Mouse (Mus musculus) forebrain, postnatal 0 days (tissue): ENCODE results near the gene Kif20b. TPM values are rescaled to one million over a fixed set of nuclear protein-coding genes. Genes with fewer than 3 reads are reported as not detected.
A peak's percentile ranks its signal among the peaks of the same experiment; 100 is the strongest.

Source experiments
- ATAC-seq: fragments of 200-750 bp; cut with Nextera tagmentation; 2 replicates; pipeline ENCODE4 v1.8.0; 2017; ENCODE audit warnings: mild to moderate bottlenecking, moderate library complexity
- DNase-seq: peaks from one replicate; pipeline ENCODE4 v3.0.0-alpha.2; 2015
- H3K27ac ChIP-seq: fragments of 300-500 bp; sonication (generic); 2 replicates; pipeline ENCODE4 v1.5.1; 2014; ENCODE audit warnings: low read depth, mild to moderate bottlenecking, antibody characterized with exemption, low read length, moderate library complexity, mixed read lengths
- H3K27me3 ChIP-seq: fragments of 300-500 bp; sonication (generic); 2 replicates; pipeline ENCODE4 v1.6.1; 2014; ENCODE audit warnings: mild to moderate bottlenecking, low read length, mixed read lengths; ENCODE audit not compliant: insufficient read depth
- H3K36me3 ChIP-seq: fragments of 300-500 bp; sonication (generic); 2 replicates; pipeline ENCODE4 v1.6.1; 2014; ENCODE audit warnings: mild to moderate bottlenecking, moderate library complexity; ENCODE audit not compliant: insufficient read depth
- H3K4me1 ChIP-seq: fragments of 300-500 bp; sonication (generic); 2 replicates; pipeline ENCODE4 v1.6.1; 2014; ENCODE audit warnings: antibody characterized with exemption; ENCODE audit not compliant: insufficient read depth
- H3K4me2 ChIP-seq: fragments of 300-500 bp; sonication (generic); 2 replicates; pipeline ENCODE4 v1.6.1; 2014; ENCODE audit warnings: low read depth, mild to moderate bottlenecking, moderate library complexity
- H3K4me3 ChIP-seq: fragments of 300-500 bp; sonication (generic); 2 replicates; pipeline ENCODE4 v1.5.1; 2014; ENCODE audit warnings: low read depth, low read length, mixed read lengths
- H3K9ac ChIP-seq: fragments of 300-500 bp; sonication (generic); 2 replicates; pipeline ENCODE4 v1.6.1; 2014; ENCODE audit warnings: mild to moderate bottlenecking
- H3K9me3 ChIP-seq: fragments of 300-500 bp; sonication (generic); 2 replicates; pipeline ENCODE4 v1.6.1; 2016; ENCODE audit warnings: low read length
- CTCF ChIP-seq: sonication (generic); IDR thresholded peaks from 2 replicates; pipeline ENCODE4 v1.5.1; 2016; ENCODE audit warnings: antibody characterized with exemption, control low read depth, low read depth
- WGBS: fragments of 180-500 bp; shearing (Covaris S2); extraction: QIAGEN DNeasy Blood & Tissue Kit; methylation state at CpG from one replicate; pipeline ENCODE4 v1.1.7; 2014; 5-methylcytosine and 5-hydroxymethylcytosine counted together
- microRNA counts: library from miRNA; unstranded; fragments of <30 nt; microRNA quantifications from one replicate; lab custom pipeline; 2015
- microRNA-seq, 2 experiments: library from miRNA; unstranded; fragments of <30 nt; microRNA quantifications; one replicate each; pipeline ENCODE4; 2016
- polyA plus RNA-seq: library from polyadenylated mRNA; unstranded; fragments of >200 nt; fragmentation: Nextera tagmentation; extraction: Ambion mirVana; gene quantifications from 2 replicates; pipeline ENCODE4 v1.2.1, GENCODE M21; 2015
- total RNA-seq: library from RNA; depleted of rRNA; stranded (reverse); fragments of >200 nt; gene quantifications from 2 replicates; pipeline ENCODE4 v1.2.3, GENCODE M21; 2014; rRNA removed

Gene Kif20b
- total and polyA plus RNA-seq, 2 experiments from 2014 or later = 4.5 to 4.7 TPM

DNA sequence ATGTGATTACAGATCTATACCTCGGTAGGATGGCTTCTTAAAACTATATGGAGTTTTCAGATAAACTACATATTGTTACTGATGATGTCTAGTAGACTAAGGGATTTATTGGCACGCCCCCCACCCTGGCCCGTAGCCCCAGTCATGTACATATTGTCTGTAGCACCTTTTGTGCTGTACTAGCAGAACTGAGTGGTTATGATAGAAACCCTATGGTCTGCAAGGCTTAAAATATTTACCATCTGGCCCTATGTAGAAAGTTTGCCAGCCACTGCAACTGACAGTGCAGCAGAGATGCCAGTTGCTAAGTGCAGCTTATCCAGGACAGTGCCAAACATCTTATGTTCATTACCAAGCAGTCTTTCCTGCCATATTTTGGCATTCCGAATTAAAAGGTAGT, 68.3 kb downstream of the Kif20b start:
- 70% methylated on average over 4 of the region's 4 CpGs for WGBS
- H3K4me1 ChIP-seq = no peaks in the 10 kb centered on the region
- H3K9me3 ChIP-seq = no peaks in the 10 kb centered on the region
- no peak overlapping the region for H3K4me2 ChIP-seq
- no peak for TF ChIP-seq CTCF
- no peaks in the 10 kb centered on the region for H3K36me3 ChIP-seq
- H3K27me3 ChIP-seq = no peaks in the 10 kb centered on the region
- H3K9ac ChIP-seq = no peak overlapping the region
- DNase-seq (peak; percentile 4), ATAC-seq (peak; percentile 61)
- no peak overlapping the region for H3K4me3 ChIP-seq
- no peak overlapping the region for H3K27ac ChIP-seq

- H3K4me1 ChIP-seq = no peaks in the 10 kb centered on the region
- ATAC-seq (peak; percentile 77), DNase-seq (peak; percentile 76)
- TF ChIP-seq CTCF = peak; percentile 96
- H3K27me3 ChIP-seq = no peaks in the 10 kb centered on the region
- no peak overlapping the region for H3K4me3 ChIP-seq
- H3K36me3 ChIP-seq = no peaks in the 10 kb centered on the region
- no peak overlapping the region for H3K27ac ChIP-seq
- no peak overlapping the region for H3K4me2 ChIP-seq
- H3K9me3 ChIP-seq = no peaks in the 10 kb centered on the region
- no peak overlapping the region for H3K9ac ChIP-seq
- 7% methylated on average over 1 of the region's 1 CpGs for WGBS
These were observed 70.9 kb downstream of the Kif20b start for GRCm38 (mm10) chr19:34992969-34993527.

DNA sequence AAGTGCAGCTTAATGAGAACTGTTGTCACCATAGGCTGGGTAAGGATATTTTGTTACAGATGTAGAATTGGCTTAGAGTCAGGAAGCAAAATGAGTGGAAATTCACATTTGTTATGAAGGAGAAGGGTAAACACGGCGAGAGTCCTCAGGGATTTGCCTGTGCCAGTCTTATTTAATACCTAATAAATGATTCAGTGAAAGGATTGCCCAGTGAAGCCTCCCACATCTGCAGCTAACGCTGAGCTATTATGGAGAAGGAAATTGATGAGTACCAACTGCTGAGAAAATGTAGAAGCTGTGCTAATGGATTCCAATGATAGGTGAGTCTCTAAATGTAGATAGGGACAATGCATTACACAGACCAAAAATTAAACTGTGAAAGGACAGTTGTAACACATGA, 92.9 kb downstream of the Kif20b start:
- H3K4me2 ChIP-seq = no peak overlapping the region
- no peaks in the 10 kb centered on the region for H3K27me3 ChIP-seq
- no peak for DNase-seq
- H3K27ac ChIP-seq = no peak overlapping the region
- no peaks in the 10 kb centered on the region for H3K4me1 ChIP-seq
- no peak overlapping the region for H3K4me3 ChIP-seq
- WGBS = 72% methylated on average over 3 of the region's 3 CpGs
- TF ChIP-seq CTCF = no peak
- ATAC-seq = no peak
- H3K9me3 ChIP-seq = no peaks in the 10 kb centered on the region
- H3K9ac ChIP-seq = no peak overlapping the region
- H3K36me3 ChIP-seq = no peaks in the 10 kb centered on the region

DNA sequence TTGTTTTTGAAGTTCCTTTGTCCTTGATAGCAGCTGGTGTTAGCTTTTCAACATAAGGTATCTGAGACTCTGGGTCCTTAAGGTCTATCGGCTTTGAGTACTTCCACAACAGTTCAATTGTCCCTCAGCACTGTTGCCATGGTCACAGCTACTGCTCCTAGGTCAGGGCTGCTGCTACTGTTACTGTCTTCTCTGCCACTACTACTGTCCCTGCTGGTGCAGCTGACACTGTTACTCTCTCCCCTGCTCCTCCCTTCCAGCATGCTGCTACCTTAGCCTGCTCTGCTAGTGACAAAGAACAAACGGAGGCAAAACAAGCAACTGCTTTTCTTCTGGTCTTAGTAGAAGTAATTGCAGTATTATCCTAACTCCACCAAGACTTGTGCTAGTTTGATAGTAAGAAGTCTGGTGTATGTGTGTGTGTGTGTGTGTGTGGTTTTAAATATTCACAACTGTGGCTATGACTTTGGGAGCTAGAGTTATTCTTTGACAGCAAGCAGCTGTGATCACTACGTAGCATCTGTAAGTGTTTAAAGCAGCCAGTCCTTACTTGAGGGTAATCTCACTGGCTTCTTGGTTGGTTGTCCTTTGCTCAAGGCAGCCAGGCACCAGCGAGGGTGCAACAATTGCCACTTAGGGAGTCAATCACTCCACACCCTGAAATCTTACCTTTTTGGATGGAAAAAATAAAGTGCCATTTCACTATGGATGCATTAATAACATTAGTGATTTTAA, 95.5 kb downstream of the Kif20b start:
- Histone ChIP-seq H3K27me3 (no peaks in the 10 kb centered on the region), H3K36me3 (no peaks in the 10 kb centered on the region), H3K4me1 (no peaks in the 10 kb centered on the region), H3K27ac (no peak overlapping the region), H3K4me3 (no peak overlapping the region), H3K4me2 (no peak overlapping the region), H3K9me3 (no peaks in the 10 kb centered on the region), H3K9ac (no peak overlapping the region)
- no peak for ATAC-seq
- DNase-seq = no peak
- 63% methylated on average over 4 of the region's 4 CpGs for WGBS
- no peak for TF ChIP-seq CTCF

- no peak overlapping the region for H3K4me3 ChIP-seq
- H3K36me3 ChIP-seq = no peaks in the 10 kb centered on the region
- no peak overlapping the region for H3K4me2 ChIP-seq
- no peak for TF ChIP-seq CTCF
- H3K27ac ChIP-seq = no peak overlapping the region
- H3K9me3 ChIP-seq = no peaks in the 10 kb centered on the region
- H3K27me3 ChIP-seq = no peaks in the 10 kb centered on the region
- H3K4me1 ChIP-seq = no peaks in the 10 kb centered on the region
- DNase-seq (no peak), ATAC-seq (no peak)
- no peak overlapping the region for H3K9ac ChIP-seq
- WGBS = 58% methylated on average over 4 of the region's 4 CpGs
These were observed 96.0 kb downstream of the Kif20b start for GRCm38 (mm10) chr19:35018209-35018581.

MicroRNA genes within 50 kb of the gene (microRNA counts, 519-probe panel; counts per million panel counts)
- microRNA mmu-miR-1950 (lab: Ali Mortazavi, UCI) = not detected

Small RNAs within 50 kb of the gene (microRNA-seq; reads per million reads assigned to microRNA genes)
- 0 reads per million in 2 experiments for gene Mir1950

Other genes with a start within 250 kb of the Kif20b start
- 1.8 and 3.1 TPM in 2 replicates for gene Slc16a12, start 175.1 kb upstream of the Kif20b start, total RNA-seq
- gene Slc16a12, start 175.1 kb upstream of the Kif20b start, polyA plus RNA-seq = 1.4 and 2.8 TPM in 2 replicates
- gene Pank1, start 42.9 kb upstream of the Kif20b start, total RNA-seq = 11.8 and 14.6 TPM in 2 replicates
- gene Pank1, start 42.9 kb upstream of the Kif20b start, polyA plus RNA-seq = 3.6 and 5.5 TPM in 2 replicates